Mouse (Mus musculus): ENCODE measurements at regions not wholly inside any gene's neighbourhood (a gene's known extent, or its start where the extent isn't known, plus 50 kb on each side); places are given as distances from the start of the nearest gene placed in this dataset.

DNA sequence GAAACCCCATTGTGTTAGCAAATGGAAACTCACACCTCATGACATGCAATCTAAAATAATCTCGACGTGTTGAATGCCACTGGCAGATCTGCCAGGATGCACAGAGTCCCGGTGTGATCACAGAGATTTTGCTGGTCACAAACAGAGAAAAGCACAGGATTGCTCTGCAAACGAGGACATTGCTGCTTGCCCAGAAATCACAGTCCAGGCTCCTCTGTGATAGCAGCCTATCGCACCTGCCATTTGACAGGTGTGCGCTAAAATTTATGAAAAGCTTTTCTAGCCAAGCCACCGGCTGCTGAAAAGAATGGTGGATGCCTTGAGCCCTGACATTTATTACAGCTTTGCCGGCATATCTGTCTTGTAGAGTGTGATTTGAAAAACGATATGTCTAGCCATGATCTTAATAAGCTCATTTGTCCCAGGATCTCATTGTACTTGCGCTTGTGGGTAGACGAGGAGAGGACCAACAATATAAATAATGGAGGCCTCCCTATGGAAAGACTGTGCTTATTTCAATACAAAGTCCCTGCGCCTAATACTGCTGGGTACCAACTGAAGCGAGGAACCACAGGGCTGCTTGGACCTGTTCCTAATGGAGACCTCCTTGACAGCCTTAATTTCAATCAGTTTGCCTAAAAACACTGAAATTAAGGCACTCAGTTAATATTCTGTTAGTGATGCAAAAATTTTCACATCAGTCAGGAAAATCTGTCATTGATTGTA is 365.8 kb upstream of the Cwc22 start:
- no peak for TF ChIP-seq EP300 (IDR thresholded peaks at IDR 0.05)
- no peak for TF ChIP-seq CTCF (IDR thresholded peaks at IDR 0.05)

Measured in lung, postnatal 0 days (tissue).